Mouse (Mus musculus) splenic B cell, adult 2 months (primary cell): ENCODE measurements around the gene Hmgcs1.
A peak's percentile ranks its signal among the peaks of the same experiment; 100 is the strongest.
"Not testable (repeated sequence)": the region's sequence is repeated elsewhere in the genome, so short reads cannot be mapped to it uniquely, and the experiment has no call there.

ENCODE experiments used
- DNase-seq: peaks from one replicate; pipeline ENCODE4 v3.0.0-alpha.2; 2011; ENCODE audit warnings: low read depth, low spot score
- H3K27me3 ChIP-seq: 2 replicates; pipeline ENCODE4 v1.6.1; 2012; ENCODE audit warnings: mild to moderate bottlenecking, low read length, moderate library complexity, mixed read lengths; ENCODE audit not compliant: control insufficient read depth, poor library complexity, insufficient read depth, severe bottlenecking
- H3K36me3 ChIP-seq: 2 replicates; pipeline ENCODE4 v1.6.1; 2012; ENCODE audit warnings: mild to moderate bottlenecking, low read length, moderate library complexity, mixed read lengths; ENCODE audit not compliant: control insufficient read depth, poor library complexity, insufficient read depth, severe bottlenecking

Gene Hmgcs1

GRCm38 (mm10) chr13:119690039-119690728 lies at the start of gene Hmgcs1:
Gene Hmgcs1 (plus strand): TSS chr13:119690379.
- peak; percentile 99 for DNase-seq
- Histone ChIP-seq H3K27me3 (no peaks in the 10 kb centered on the region), H3K36me3 (no peaks in the 10 kb centered on the region)

GRCm38 (mm10) chr13:119640504-119640903 lies 49.7 kb upstream of the Hmgcs1 start:
- Histone ChIP-seq H3K27me3 (no peaks in the 10 kb centered on the region), H3K36me3 (no peaks in the 10 kb centered on the region)
- peak; percentile 68 for DNase-seq

- H3K36me3 ChIP-seq = no peaks in the 10 kb centered on the region
- no peak for DNase-seq
- no peaks in the 10 kb centered on the region for H3K27me3 ChIP-seq
These were observed 49.0 kb upstream of the Hmgcs1 start for GRCm38 (mm10) chr13:119641145-119641544.

- no peak for DNase-seq
- Histone ChIP-seq H3K36me3 (no peaks in the 10 kb centered on the region), H3K27me3 (no peaks in the 10 kb centered on the region)
These were observed 45.4 kb upstream of the Hmgcs1 start for GRCm38 (mm10) chr13:119644769-119645168.

GRCm38 (mm10) chr13:119646511-119646910 lies 43.7 kb upstream of the Hmgcs1 start:
- Histone ChIP-seq H3K36me3 (no peaks in the 10 kb centered on the region), H3K27me3 (no peaks in the 10 kb centered on the region)
- DNase-seq = no peak

- no peak for DNase-seq
- no peaks in the 10 kb centered on the region for H3K27me3 ChIP-seq
- H3K36me3 ChIP-seq = no peaks in the 10 kb centered on the region
These were observed 41.1 kb upstream of the Hmgcs1 start for GRCm38 (mm10) chr13:119648891-119649698.

GRCm38 (mm10) chr13:119649699-119650046 lies 40.5 kb upstream of the Hmgcs1 start:
- H3K27me3 ChIP-seq = no peaks in the 10 kb centered on the region
- no peaks in the 10 kb centered on the region for H3K36me3 ChIP-seq
- DNase-seq = no peak

GRCm38 (mm10) chr13:119654734-119655133 lies 35.4 kb upstream of the Hmgcs1 start:
- H3K27me3 ChIP-seq = no peaks in the 10 kb centered on the region
- no peaks in the 10 kb centered on the region for H3K36me3 ChIP-seq
- no peak for DNase-seq

GRCm38 (mm10) chr13:119656246-119656645 lies 33.9 kb upstream of the Hmgcs1 start:
- DNase-seq = no peak
- H3K36me3 ChIP-seq = no peaks in the 10 kb centered on the region
- H3K27me3 ChIP-seq = no peaks in the 10 kb centered on the region

- H3K36me3 ChIP-seq = no peaks in the 10 kb centered on the region
- DNase-seq = no peak
- no peaks in the 10 kb centered on the region for H3K27me3 ChIP-seq
These were observed 33.2 kb upstream of the Hmgcs1 start for GRCm38 (mm10) chr13:119656846-119657416.

- H3K36me3 ChIP-seq, DNase-seq, H3K27me3 ChIP-seq: not testable (repeated sequence)
These were observed 28.8 kb upstream of the Hmgcs1 start for GRCm38 (mm10) chr13:119661420-119661819.

GRCm38 (mm10) chr13:119678794-119679193 lies 11.4 kb upstream of the Hmgcs1 start:
- DNase-seq = no peak
- no peaks in the 10 kb centered on the region for H3K27me3 ChIP-seq
- H3K36me3 ChIP-seq = no peaks in the 10 kb centered on the region

GRCm38 (mm10) chr13:119679721-119680120 lies 10.5 kb upstream of the Hmgcs1 start:
- Histone ChIP-seq H3K27me3 (no peaks in the 10 kb centered on the region), H3K36me3 (no peaks in the 10 kb centered on the region)
- no peak for DNase-seq

- no peak for DNase-seq
- Histone ChIP-seq H3K27me3 (no peaks in the 10 kb centered on the region), H3K36me3 (no peaks in the 10 kb centered on the region)
These were observed 9.0 kb upstream of the Hmgcs1 start for GRCm38 (mm10) chr13:119681161-119681560.
